Mouse (Mus musculus): Measurements from ENCODE around the gene Farsb.

The Farsb gene

DNA sequence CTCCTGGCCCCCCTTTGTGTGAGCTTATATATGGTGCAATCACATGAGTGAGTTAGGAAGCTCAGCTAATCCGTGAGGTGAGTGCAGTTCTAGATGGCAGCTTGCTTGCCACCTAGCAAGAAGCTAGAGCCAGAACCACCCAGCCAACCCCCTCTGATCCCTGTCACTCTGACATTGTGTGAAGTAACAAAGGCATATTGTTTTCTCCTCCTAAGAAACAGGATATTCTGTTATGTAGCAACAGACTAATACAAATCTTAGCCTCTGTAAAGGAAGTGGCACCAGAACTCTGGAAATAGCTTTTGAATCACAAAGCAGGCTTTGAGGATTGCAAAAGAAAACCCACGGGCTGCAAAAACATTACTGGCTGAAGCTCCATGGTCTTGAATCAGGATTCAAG is 4.3 kb downstream of the Farsb start:
- no peak for DNase-seq (ENCODE audit: low read depth, low spot score)

DNA sequence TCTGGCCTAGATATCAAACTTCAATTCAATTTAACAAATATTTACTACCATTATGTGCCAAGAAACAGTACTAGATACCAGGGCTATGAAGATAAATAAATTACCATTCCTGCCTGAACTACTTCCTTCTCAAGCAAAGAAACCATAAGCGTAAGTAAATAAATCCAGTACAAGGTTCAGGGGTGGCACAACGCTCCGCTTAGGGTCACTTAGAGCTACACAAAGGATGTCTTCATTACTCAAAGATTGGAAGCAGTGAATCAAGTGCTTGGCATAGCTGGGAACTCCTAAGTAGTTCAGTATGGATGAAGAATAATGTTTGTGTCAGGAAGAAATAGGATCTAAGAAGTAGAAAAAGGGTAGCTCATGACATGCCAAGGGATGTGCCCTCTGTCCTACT is 5.3 kb downstream of the Farsb start:
- no peak for DNase-seq (ENCODE audit: low read depth, low spot score)

DNA sequence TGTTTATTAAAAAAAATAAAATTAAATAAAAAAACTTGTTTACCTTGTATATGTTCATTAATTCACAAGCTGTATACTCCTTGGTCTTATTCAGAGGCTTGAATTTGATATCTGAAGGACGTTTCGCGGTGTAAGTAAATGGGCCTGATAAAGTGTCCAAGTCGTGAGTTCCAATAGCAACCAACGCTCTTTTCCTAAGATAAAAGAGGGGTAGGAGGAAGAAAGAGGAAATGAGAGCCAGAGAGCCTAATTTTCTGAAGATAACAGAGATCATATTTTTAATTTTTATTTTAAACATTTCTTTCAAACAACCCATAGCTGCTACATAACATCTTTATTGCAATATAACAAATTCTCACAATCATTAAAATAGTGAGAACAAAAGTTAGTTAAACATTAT is 16.3 kb downstream of the Farsb start:
- no peak for DNase-seq (ENCODE audit: low read depth, low spot score)

DNA sequence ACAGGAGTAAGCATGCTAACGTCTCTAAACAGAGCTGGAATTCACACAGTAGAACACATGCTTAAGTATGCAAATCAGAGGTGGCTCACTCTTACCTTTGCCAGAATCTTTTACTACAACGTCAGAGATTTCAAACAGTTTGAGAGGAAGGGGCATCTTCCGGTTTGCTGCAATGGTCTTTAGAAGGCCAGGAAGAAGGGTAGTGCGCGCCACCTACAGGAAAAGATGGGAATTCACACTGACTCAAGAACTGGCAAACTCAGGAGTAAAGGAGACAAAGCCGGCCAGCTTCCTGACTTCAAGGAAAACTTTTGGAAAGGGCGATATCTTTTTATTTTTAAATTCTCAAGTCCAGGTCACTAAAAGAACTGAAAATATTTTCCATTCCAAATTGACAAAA is 34.0 kb downstream of the Farsb start:
- DNase-seq (ENCODE audit: low read depth, low spot score) = no peak

DNA sequence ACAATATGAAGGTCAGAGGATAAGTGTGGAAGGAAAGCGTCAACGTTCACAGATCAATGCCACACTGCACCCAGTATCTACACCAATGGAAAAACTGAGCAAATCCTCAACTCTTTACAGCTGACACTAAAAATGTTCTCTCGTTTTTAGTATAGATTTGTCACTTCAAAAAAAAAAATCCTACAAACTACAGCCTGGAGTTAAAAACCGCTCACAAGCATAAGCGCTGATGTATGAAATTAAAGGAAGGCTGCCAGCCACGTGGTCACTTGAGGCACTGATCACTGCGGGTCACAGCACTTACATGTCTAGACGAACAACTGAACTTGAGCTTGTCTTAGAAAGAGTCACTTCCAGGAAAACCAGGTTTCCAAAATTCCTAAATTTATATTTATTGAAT is 34.8 kb downstream of the Farsb start:
- no peak for DNase-seq (ENCODE audit: low read depth, low spot score)

DNA sequence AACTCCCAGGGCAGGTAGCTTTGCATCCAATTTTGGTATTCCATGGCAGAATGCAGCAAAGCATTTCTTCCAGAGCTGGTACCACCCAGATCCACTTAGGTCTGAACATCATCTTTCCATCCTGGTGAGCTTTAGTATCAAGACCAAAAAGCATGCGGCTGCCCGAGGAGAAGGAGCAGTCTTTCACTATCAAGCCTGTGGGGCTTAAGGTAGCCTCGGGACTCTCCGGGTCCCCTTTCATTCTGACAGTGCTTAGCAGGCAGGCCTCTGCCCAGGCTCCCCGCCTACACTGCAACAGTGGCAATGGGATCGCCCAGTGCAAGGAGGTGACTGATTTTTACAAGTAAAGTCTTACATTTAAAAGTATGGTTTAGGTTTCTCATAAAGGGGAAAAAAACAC is 36.2 kb downstream of the Farsb start:
- DNase-seq (ENCODE audit: low read depth, low spot score) = no peak

DNA sequence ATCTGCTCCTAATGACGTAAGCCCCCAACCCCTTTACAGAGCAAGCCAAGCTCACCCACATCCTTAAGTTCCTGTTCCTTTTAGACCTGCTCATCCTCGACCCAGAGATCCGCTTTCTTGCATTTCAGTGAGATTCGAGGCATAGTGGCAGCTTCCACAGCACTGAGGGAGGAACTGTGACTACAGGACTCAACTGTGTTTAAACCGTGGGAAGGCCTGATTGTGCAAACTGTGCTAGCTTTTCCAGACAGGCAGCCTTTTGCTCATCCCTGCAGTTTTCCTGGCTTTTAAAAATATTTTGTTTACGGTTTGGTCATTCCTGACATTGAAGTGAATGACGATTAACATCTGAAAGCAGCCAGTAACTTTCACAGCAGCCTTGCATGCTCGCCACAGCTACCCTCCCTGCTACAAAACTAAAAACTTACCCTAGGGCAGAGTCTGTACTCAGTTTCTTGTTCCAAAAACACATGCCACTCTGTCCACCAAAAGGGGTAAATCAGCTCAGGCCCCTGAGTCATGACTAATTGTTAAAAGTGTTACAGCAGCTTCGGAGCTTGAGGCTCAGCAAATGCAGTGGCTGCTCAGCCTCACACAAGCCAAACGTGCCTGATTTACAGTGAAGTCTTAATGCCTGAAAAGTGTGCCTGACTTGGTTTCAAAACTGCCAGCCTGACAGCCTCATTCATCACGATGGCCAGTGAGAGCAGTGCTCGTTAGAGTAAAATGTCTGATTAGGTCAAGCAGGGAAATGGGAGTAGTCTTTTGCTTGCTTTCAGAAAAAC is 37.4 kb downstream of the Farsb start:
- DNase-seq (ENCODE audit: low read depth, low spot score) = no peak

DNA sequence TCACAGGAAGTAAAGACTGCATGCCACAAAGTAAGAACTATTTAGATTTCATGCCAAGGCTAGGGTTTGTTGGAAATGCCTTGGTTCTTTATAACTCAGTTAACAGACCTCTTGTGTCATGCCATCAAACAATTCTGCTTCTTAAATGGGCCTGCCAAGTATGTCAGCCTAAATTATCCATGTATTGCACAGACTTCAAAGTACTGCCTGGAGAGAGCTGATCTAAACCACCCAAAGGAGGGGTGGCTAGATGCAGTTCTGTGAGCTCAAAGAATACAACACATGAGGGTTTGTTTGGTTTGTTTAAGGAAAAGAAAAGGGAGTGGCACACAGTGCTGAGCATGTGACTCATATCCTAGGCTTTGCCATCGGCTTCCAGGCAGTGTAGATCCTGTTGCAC is 40.6 kb downstream of the Farsb start:
- DNase-seq (ENCODE audit: low read depth, low spot score) = no peak

DNA sequence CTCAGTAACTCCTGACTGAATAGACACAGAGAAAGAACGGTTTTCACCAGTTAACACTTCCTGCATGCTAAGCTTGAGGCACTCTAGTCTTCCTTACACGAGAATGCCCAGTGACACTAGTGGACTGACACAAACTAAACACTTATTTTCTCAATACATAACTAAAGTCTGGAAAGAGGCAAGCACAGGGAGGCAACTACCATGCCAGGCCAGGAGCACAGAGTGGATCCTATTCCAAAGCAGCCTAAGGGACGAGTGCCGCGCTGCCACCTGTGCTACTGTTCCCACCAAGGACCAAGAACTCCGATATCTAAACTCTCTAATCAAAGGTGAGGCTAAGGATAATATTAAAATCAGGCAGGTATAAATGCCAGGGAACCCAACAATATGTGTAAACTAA is 42.0 kb downstream of the Farsb start:
- DNase-seq (ENCODE audit: low read depth, low spot score) = no peak

DNA sequence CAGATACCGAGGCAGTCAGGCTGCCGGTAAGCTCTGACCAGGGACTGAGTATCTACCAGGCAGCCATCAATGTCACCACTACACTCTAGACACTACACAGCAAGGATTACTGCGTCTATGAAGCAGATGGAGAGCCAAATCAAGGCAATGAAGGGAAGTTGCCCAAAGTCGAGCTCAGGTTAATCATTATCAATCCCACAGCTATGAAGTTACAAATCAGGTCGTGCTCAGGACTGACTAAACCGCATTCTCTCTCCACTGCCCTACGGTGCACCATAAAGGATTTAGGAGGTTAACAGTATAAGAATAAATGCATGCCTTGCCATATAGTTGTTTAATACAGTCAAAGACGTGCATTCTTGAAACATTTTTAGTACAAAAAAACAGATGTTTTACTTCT is 42.5 kb downstream of the Farsb start:
- DNase-seq (ENCODE audit: low read depth, low spot score) = no peak

DNA sequence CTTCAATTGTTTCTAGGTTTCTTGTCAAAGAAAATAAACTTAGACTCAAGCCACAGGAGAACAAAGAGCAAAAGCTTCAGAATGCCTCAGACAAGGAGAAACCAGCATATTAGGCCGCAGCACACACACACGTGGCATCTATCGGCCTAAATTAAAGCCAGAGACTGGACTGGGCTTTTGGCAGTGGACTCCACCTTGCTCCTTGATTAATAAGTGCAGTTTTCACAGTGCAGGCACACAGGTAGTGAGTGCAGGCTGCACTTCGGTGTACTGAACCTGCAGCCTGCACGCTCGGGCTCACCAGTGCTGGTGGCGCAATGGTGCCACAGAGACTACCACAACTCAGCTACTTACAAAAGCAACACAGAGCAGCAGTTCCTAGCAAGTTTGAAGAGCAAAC is 45.6 kb downstream of the Farsb start:
- DNase-seq (ENCODE audit: low read depth, low spot score) = no peak

DNA sequence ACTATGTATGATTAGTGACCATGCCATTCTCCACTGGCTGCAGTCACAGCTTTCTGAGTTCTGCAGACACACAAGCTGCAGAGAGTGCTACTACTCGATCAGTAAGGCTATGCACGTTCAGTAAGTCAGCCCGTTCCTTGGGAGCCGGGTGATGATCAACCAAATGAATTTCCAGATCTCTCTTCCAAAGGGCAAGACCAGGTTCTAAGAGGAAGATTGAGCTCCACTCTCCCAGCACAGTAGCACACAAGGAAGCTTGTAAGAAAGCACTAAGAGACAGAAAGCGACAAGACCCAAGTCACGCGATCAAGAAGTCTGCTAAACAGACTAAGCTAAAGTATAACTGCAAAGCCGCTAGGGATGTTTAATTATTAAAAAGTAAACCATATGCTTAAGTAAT is 48.0 kb downstream of the Farsb start:
- DNase-seq (ENCODE audit: low read depth, low spot score) = no peak

DNA sequence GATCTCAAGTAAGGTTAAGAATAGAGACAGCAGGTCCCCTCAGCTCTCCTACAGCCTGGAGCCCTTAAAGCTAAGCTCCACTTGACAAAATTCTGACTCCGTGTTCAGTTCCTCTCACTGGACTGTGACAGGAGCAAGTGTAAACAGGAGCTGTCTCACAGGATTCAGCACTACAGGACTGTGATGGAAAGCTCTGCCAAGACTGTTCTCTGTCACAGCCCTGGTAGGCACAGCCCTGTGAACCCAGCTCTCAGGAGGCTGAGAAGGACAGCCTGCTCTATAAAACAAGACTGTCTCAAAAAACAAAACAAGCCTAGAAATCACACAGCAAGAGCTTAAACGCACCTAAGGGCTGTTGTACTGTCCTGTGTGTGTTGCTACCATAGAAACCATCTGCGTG is 51.5 kb downstream of the Farsb start:
- no peak for DNase-seq (ENCODE audit: low read depth, low spot score)

DNA sequence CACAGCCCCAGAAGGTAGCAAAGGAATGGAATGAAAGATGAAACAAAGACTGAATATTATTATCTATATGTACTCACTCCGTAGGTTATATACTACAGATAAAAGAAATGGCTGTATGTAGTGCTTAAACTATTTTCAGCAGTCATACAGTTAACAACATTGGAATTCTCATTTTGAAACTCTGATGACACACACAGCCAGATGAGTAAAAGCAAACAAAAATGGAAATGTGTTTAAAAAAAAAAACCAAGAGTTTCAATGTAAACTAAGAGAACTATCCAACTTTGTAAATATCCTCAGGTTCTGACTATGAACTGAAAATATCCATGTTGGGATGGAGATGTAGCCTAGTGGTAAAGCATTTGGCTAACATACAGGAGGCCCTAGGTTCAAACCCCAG is 52.3 kb downstream of the Farsb start:
- DNase-seq (ENCODE audit: low read depth, low spot score) = no peak

DNA sequence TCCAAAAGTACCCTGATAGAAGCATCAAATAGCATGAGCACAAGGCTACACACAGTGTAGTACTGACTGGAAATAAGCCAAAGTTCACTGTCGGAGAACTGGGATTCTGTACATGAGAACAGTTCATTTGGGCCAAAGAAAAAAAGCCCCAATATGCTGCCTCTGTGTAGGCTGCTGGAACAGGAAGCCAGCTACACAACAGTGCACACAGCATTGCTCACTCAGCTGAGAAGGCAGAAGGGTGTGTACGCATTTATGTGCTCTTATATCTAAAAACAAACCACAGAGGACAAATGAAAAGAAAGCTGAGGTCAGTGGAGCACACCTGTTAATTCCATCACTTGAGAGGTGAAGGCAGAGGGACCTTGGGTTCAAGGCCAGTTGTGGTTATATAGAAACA is 52.7 kb downstream of the Farsb start:
- DNase-seq (ENCODE audit: low read depth, low spot score) = no peak

DNA sequence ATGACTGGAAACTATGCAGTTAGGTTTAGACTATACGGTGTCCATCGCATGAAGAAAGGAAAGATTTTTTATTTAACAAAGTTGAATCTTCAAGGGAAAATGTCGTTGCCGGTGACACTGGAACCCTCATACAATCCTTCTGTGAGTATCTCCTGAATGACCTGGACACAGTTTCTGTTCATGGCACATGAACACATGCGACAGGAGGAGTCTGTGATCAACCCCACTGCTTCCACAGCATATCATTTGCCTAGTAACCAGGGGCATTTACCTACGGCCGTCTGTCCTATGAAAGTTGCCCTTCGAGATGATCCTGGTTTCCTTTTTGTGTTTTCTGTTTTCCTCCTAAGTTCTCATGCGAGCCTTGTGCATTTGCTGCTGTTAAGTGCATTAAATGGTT is 55.2 kb downstream of the Farsb start:
- no peak for DNase-seq (ENCODE audit: low read depth, low spot score)

DNA sequence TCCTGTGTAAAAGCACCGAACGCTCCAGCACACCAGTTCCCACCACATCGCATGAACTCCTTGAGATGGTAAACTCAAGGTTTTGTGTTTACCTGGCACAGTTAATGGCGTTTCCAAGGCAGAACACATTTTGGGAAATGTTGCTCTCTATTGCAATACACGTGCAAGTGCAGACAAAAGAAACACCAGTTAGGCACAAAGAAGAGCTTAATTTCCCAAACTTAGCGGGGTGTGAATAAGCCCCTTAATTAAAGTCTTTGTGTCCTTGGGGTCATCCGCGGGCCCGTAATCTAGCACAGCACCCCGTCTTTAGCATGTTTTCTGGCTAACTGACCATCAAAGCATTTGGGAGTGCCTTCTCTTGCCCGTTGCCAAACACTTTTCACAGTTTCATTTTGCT is 59.8 kb downstream of the Farsb start:
- DNase-seq (ENCODE audit: low read depth, low spot score) = no peak

DNA sequence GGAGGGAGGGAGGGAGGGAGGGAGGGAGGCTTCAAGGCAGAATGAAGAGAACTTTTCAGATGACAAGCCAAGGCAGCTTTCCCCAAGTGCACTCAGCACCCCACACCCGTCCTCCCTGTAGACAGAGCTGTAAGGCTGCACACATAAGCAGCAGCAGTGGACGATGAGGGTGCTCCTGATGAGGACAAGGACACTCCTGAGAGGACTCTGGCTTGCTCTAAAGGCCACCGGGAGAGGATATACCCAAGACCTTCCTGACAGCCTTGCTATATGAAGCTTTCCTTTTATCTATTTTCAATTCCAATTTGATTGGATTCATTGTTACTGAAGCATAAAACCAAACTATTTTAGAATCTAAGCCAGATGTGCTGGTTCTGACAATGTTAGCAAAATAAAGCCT is 61.9 kb downstream of the Farsb start:
- no peak for DNase-seq (ENCODE audit: low read depth, low spot score)

DNA sequence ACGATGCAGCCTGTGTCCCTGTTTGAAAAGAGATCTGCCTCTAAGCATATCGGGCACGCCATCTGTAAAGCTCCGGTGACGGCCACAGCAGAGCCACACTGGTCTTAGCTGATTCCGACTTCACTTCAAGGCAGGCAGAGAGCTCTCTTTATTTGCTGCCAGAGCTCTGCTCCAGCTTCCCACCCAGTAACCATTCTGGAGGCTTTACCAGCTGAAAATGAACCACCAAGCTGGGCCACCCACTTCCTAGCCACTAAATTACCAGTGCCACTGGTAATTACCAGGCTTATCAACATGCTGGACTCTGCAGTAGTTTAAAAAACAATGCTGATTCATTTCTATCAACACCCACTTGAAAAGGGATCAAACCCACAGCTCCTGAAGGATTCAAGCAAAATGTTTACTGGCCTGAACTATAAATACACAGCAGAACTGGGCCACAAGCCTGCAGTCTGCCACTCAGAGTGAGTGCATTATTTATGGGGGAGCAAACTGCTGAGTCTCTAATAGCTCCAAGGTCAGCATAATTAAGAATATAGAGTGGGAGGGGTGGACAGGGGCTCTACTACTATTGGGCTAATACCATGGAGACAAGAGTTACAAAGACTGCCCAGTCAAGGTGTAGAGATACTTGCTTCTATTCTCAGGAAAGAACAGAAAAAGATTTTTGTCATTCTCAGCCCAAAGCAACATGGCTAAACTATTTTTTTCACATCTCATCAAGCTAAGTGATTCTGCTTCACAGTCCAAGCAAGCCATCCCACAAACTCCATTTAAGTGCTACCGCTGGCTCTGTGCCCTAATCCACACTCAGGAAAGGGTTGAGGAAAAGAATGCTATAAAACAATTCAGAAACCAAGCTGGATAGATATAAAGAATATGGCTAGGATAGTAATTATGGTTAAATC is 62.6 kb downstream of the Farsb start:
- no peak for DNase-seq (ENCODE audit: low read depth, low spot score)

DNA sequence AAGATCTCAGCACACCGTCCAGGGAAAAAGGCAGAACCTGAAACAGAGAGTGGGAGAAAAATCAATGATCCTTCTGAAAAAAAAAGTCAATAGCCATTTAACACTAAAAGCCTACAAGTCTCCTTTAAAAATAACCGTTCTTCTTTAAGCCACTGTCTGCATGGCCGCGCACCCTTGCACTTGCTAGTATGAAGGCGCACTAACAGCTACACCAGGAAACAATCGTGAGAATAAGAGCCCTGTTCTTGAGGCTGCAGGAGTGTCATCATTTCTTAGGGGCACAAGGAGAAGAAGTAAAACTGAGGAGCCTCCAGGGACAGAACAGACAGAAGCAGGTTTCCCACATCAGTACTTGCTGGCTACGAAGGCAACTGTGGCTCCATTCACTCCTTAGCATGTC is 63.4 kb downstream of the Farsb start:
- no peak for DNase-seq (ENCODE audit: low read depth, low spot score)

DNA sequence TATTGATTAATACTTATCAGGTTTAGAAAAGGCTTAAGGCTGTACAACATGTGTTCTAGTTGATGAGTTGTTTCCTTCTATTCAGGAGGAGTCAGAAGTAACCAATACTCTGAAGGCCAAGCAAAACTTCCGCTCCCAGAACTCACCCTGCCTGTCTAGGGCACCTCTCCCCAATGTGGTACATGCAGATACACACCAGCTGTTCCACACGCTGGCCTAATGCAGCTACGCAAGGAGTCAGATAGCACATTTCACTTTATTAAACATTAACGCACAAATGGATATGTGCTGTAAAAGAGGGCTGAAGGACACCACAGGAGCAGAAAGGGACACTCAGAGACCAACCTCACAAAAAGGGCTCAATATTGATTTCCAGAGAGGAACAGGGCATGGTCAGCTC is 63.8 kb downstream of the Farsb start:
- DNase-seq (ENCODE audit: low read depth, low spot score) = no peak

DNA sequence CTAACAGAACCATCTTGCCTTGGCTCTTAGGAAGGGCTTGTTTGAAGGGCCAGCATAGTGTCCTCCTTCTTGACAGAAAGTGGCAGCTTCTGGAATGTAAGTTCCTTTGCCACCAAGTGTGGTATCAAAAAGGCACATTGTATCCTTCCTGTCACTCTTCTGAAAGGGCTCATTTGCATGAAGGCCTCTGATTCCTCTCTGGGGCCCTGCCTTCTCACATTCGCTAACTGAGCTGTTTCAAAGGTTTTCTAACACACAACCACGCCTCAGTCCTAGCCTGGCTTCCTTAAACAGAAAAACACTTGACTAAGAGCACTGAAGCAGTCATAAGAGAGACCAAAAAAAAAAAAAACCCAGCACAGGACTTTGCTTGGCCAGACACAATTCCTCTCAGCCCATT is 66.1 kb downstream of the Farsb start:
- no peak for DNase-seq (ENCODE audit: low read depth, low spot score)

DNA sequence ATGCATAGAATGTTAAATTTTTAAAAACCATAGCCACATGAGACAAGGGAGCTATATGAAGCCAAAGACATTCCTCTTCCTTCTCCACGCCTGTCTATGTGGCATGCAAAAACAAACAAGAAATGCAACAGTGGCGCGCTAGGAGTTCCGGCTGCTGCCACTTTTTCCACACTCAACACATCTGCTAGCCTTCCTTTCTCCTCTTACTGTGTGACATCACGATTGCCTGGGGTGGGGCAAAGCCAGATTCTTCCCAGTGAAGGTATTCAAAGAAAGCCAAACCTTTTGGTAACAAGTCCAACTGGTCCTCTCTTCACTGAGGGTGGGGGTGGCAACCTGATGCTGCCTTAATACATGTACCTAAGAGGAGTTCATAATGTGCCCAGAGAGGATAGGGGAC is 66.9 kb downstream of the Farsb start:
- no peak for DNase-seq (ENCODE audit: low read depth, low spot score)
